11 mouse cellular contexts compared by ENCODE assay signal in the genomic region with DNA sequence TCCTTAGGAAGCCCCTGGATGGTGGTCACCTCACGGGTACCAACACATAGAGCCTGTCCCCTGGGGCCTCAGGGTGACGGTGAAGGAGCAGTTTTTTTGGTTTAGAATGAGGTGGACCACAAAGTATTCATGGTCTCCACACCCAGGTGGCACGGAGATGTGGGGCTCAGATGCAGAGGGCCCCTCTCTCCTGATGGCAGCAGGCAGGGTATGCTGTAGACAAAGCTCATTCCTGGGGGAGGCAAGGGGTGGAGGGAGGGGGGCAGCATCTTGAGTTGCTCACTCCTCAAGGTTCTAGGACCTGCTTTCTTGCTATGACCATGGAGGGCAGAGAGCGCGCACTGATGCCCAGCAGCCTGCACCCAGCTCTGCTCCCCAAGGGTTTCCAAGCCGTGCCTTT. TPM values are rescaled to one million over a fixed set of nuclear protein-coding genes. Genes with fewer than 3 reads are reported as not detected.
DNase-seq lines count a peak whose midpoint lies in the region; ATAC-seq and TF ChIP-seq lines count a peak whose summit lies in the region.
"Had no signal": no experiment of that assay in that cellular context is flagged by ENCODE, and none has a peak within 500 bp of the region (broad histone marks: within the 10 kb centered on the region; RNA-seq: fewer than 3 reads in every experiment).

No protein-coding gene starts in this region.

- DNase-seq in gastrocnemius, adult 2 months, result peak; percentile 21
- no peak for DNase-seq in gastrocnemius, postnatal 25 days
- no peak for DNase-seq in liver, postnatal 0 days
- no peak for DNase-seq in liver, embryonic 11.5 days (ENCODE audit: low spot score)
- DNase-seq in induced T-regulatory cell, adult 2 months (ENCODE audit: low read depth), result peak; percentile 64
- peak; percentile 63 for DNase-seq in thymus, postnatal 4 days
- DNase-seq in kidney, adult 2 months, result no peak

- 57% methylated on average over 6 of the region's 6 CpGs for WGBS in liver, postnatal 0 days (ENCODE audit: insufficient replicate concordance)
- WGBS in liver, embryonic 11.5 days, result 52% methylated on average over 6 of the region's 6 CpGs
- WGBS in kidney, adult 2 months, result 81% methylated on average over 6 of the region's 6 CpGs

- H3K9me3 ChIP-seq in liver, postnatal 0 days (ENCODE audit: low read length), result no peaks in the 10 kb centered on the region
- no peaks in the 10 kb centered on the region for H3K9me3 ChIP-seq in liver, embryonic 11.5 days (ENCODE audit: control insufficient read depth, low read length)
- H3K9me3 ChIP-seq: embryonic facial prominence, embryonic 15.5 days; limb, embryonic 13.5 days had no signal

- no peaks in the 10 kb centered on the region for H3K36me3 ChIP-seq in liver, postnatal 0 days (replicated peaks; ENCODE audit: insufficient read depth, low read length)
- H3K36me3 ChIP-seq in liver, embryonic 11.5 days (ENCODE audit: control insufficient read depth, insufficient read depth, low read length), result no peaks in the 10 kb centered on the region
- H3K36me3 ChIP-seq in kidney, adult 2 months (ENCODE audit: control insufficient read depth, insufficient read depth, low read length), result no peaks in the 10 kb centered on the region

- no peak overlapping the region for H3K4me3 ChIP-seq in gastrocnemius, adult 2 months
- H3K4me3 ChIP-seq in liver, postnatal 0 days (ENCODE audit: low read depth, low read length), result no peak overlapping the region
- H3K4me3 ChIP-seq in liver, embryonic 11.5 days (ENCODE audit: low read depth, low read length), result no peak overlapping the region
- H3K4me3 ChIP-seq in kidney, adult 2 months (ENCODE audit: insufficient read depth, low read depth, low read length), result no peak overlapping the region
- H3K4me3 ChIP-seq: embryonic facial prominence, embryonic 15.5 days; limb, embryonic 13.5 days had no signal

- H3K4me2 ChIP-seq in liver, postnatal 0 days (ENCODE audit: low read depth, low read length), result peak overlapping the region; percentile 64
- no peak overlapping the region for H3K4me2 ChIP-seq in liver, embryonic 11.5 days

- ATAC-seq in liver, postnatal 0 days, result no peak
- no peak for ATAC-seq in liver, embryonic 11.5 days (replicated peaks; ENCODE audit: low FRiP score)
- no peak for ATAC-seq in inflammation-experienced regulatory T-cells, adult 6 months

- no peak for TF ChIP-seq CTCF in gastrocnemius, adult 2 months (IDR thresholded peaks at IDR 0.05)
- no peak for TF ChIP-seq CTCF in liver, postnatal 0 days (IDR thresholded peaks at IDR 0.05; ENCODE audit: low read depth)
- no peak for TF ChIP-seq CTCF in kidney, adult 2 months (conservative IDR thresholded peaks at IDR 0.05; ENCODE audit: insufficient read depth, insufficient read length, low read depth, low read length)

- H3K27ac ChIP-seq in gastrocnemius, adult 2 months, result no peak overlapping the region
- peak overlapping the region; percentile 71 for H3K27ac ChIP-seq in liver, postnatal 0 days (ENCODE audit: low read depth)
- H3K27ac ChIP-seq in liver, embryonic 11.5 days (ENCODE audit: low read depth, low read length), result no peak overlapping the region
- no peak overlapping the region for H3K27ac ChIP-seq in kidney, adult 2 months (ENCODE audit: insufficient read depth, low read depth, low read length)
- H3K27ac ChIP-seq: embryonic facial prominence, embryonic 15.5 days; limb, embryonic 13.5 days had no signal

- TF ChIP-seq POLR2A in kidney, adult 2 months (IDR thresholded peaks at IDR 0.05; ENCODE audit: low read depth, low read length), result no peak

- intact Hi-C loops in gastrocnemius, adult 2 months (cut with DNase I), result no loop called here

- H3K4me1 ChIP-seq in liver, postnatal 0 days (ENCODE audit: insufficient read depth), result peaks cover 21% of the 10 kb centered on the region
- H3K4me1 ChIP-seq in liver, embryonic 11.5 days (replicated peaks; ENCODE audit: control insufficient read depth, insufficient read depth, low read length), result peaks cover 7% of the 10 kb centered on the region
- no peaks in the 10 kb centered on the region for H3K4me1 ChIP-seq in kidney, adult 2 months (ENCODE audit: control insufficient read depth, insufficient read depth, low read length)

- TF ChIP-seq EP300 in liver, postnatal 0 days (IDR thresholded peaks at IDR 0.05; ENCODE audit: low read depth), result no peak

- H3K27me3 ChIP-seq in liver, postnatal 0 days (ENCODE audit: insufficient read depth, low read length), result 0 out of 2 replicates have a peak, but pooled peaks cover 8% of the 10 kb centered on the region
- H3K27me3 ChIP-seq in liver, embryonic 11.5 days (replicated peaks; ENCODE audit: control insufficient read depth, insufficient read depth, low read length), result peaks cover 28% of the 10 kb centered on the region
- H3K27me3 ChIP-seq in kidney, adult 2 months (replicated peaks; ENCODE audit: control insufficient read depth, insufficient read depth, low read length), result no peaks in the 10 kb centered on the region

- H3K9ac ChIP-seq in liver, postnatal 0 days (replicated peaks), result no peak overlapping the region
- H3K9ac ChIP-seq in liver, embryonic 11.5 days (ENCODE audit: low read depth, low read length), result no peak overlapping the region
- H3K9ac ChIP-seq: embryonic facial prominence, embryonic 15.5 days; lung, embryonic 14.5 days had no signal

RNA-seq across cellular contexts. Expression of gene Arl5c, which starts 6.0 kb away (rescaled TPM):
- under 1 TPM; 0.31 to 0.47 TPM for total RNA-seq in gastrocnemius, adult 2 months (2021)
- total RNA-seq in gastrocnemius, postnatal 25 days (2021), result under 1 TPM in 1 of 2 experiments, not detected in 1; 0.27 TPM
- polyA plus RNA-seq in liver, postnatal 0 days (2015; fragmentation: Nextera tagmentation; extraction: Ambion mirVana), result 9.9 and 10.0 TPM in 2 replicates
- polyA plus RNA-seq in liver, embryonic 11.5 days (2014; fragmentation: Nextera tagmentation; extraction: Ambion mirVana), result 24.0 and 31.2 TPM in 2 replicates
- 0.75 and 2.8 TPM in 2 replicates for polyA plus RNA-seq in kidney, adult 2 months (2012; rRNA removed)
- 10 to 100 TPM; 43.8 to 60.5 (median 53.2) TPM for polyA plus RNA-seq in inflammation-experienced regulatory T-cells, adult 6 months (2017; shearing (Covaris generic))

RNA-seq across cellular contexts. Expression of gene Plxdc1, which starts 15.7 kb away (rescaled TPM):
- 1 to 10 TPM; 3.0 to 3.1 TPM for total RNA-seq in gastrocnemius, adult 2 months (2021)
- 1 to 10 TPM; 3.1 TPM for total RNA-seq in gastrocnemius, postnatal 25 days (2021)
- polyA plus RNA-seq in liver, postnatal 0 days (2015; fragmentation: Nextera tagmentation; extraction: Ambion mirVana), result 0.75 TPM in 2 replicates
- polyA plus RNA-seq in liver, embryonic 11.5 days (2014; fragmentation: Nextera tagmentation; extraction: Ambion mirVana), result 0.47 and 0.77 TPM in 2 replicates
- polyA plus RNA-seq in kidney, adult 2 months (2012; rRNA removed), result 1.0 TPM in 2 replicates
- 1 to 10 TPM; 1.1 to 8.5 (median 2.2) TPM for polyA plus RNA-seq in inflammation-experienced regulatory T-cells, adult 6 months (2017; shearing (Covaris generic))

RNA-seq across cellular contexts. Expression of gene Cacnb1, which starts 20.8 kb away (rescaled TPM):
- 100 to 1,000 TPM; 199 to 214 TPM for total RNA-seq in gastrocnemius, adult 2 months (2021)
- 100 to 1,000 TPM; 212 to 259 TPM for total RNA-seq in gastrocnemius, postnatal 25 days (2021)
- polyA plus RNA-seq in liver, postnatal 0 days (2015; fragmentation: Nextera tagmentation; extraction: Ambion mirVana), result 0.23 and 0.77 TPM in 2 replicates
- polyA plus RNA-seq in liver, embryonic 11.5 days (2014; fragmentation: Nextera tagmentation; extraction: Ambion mirVana), result 2.1 and 2.2 TPM in 2 replicates
- polyA plus RNA-seq in kidney, adult 2 months (2012; rRNA removed), result 6.1 and 7.6 TPM in 2 replicates
- polyA plus RNA-seq in inflammation-experienced regulatory T-cells, adult 6 months (2017; shearing (Covaris generic)), result 1 to 10 TPM; 1.5 to 2.7 (median 2.4) TPM

RNA-seq across cellular contexts. Expression of gene Rpl19, which starts 24.5 kb away (rescaled TPM):
- 100 to 1,000 TPM; 404 to 490 TPM for total RNA-seq in gastrocnemius, adult 2 months (2021)
- total RNA-seq in gastrocnemius, postnatal 25 days (2021), result 100 to 1,000 TPM; 421 to 453 TPM
- 568 TPM in 2 replicates for polyA plus RNA-seq in liver, postnatal 0 days (2015; fragmentation: Nextera tagmentation; extraction: Ambion mirVana)
- polyA plus RNA-seq in liver, embryonic 11.5 days (2014; fragmentation: Nextera tagmentation; extraction: Ambion mirVana), result 1,333 and 1,422 TPM in 2 replicates
- polyA plus RNA-seq in kidney, adult 2 months (2012; rRNA removed), result 503 and 653 TPM in 2 replicates
- 1,000 to 10,000 TPM; 2,465 to 4,071 (median 3,234) TPM for polyA plus RNA-seq in inflammation-experienced regulatory T-cells, adult 6 months (2017; shearing (Covaris generic))

RNA-seq across cellular contexts. Expression of gene Stac2, which starts 51.3 kb away (rescaled TPM):
- total RNA-seq in gastrocnemius, adult 2 months (2021), result under 1 TPM in 1 of 2 experiments, not detected in 1; 0.11 TPM
- under 1 TPM in 1 of 2 experiments, not detected in 1; 0.13 TPM for total RNA-seq in gastrocnemius, postnatal 25 days (2021)
- polyA plus RNA-seq in liver, postnatal 0 days (2015; fragmentation: Nextera tagmentation; extraction: Ambion mirVana), result 0.07 and 0.13 TPM in 2 replicates
- 0.22 and 0.43 TPM in 2 replicates for polyA plus RNA-seq in liver, embryonic 11.5 days (2014; fragmentation: Nextera tagmentation; extraction: Ambion mirVana)
- 0.05 and 0.42 TPM in 2 replicates for polyA plus RNA-seq in kidney, adult 2 months (2012; rRNA removed)
- under 1 TPM in 1 of 3 experiments, not detected in 2; 0.23 TPM for polyA plus RNA-seq in inflammation-experienced regulatory T-cells, adult 6 months (2017; shearing (Covaris generic))

Comparison
In these comparisons a context has a peak if more than half of its experiments do, and no peak if none do; other contexts are left out.
1. DNase-seq: peak in gastrocnemius, adult 2 months (single experiment), induced T-regulatory cell, adult 2 months (single experiment) and thymus, postnatal 4 days (single experiment); none in gastrocnemius, postnatal 25 days (single experiment), liver, postnatal 0 days (single experiment), liver, embryonic 11.5 days (single experiment) and kidney, adult 2 months (single experiment).